Mouse (Mus musculus) frontal cortex, postnatal 10 days (tissue): ENCODE data around the gene Sgpp2.

Experiments used
- DNase-seq, 2 experiments: peaks; one replicate each; pipeline ENCODE4 v3.0.0; 2022; ENCODE audit warnings: low spot score in 2 of 2, mixed read lengths in 1 of 2

Sgpp2 gene

DNA sequence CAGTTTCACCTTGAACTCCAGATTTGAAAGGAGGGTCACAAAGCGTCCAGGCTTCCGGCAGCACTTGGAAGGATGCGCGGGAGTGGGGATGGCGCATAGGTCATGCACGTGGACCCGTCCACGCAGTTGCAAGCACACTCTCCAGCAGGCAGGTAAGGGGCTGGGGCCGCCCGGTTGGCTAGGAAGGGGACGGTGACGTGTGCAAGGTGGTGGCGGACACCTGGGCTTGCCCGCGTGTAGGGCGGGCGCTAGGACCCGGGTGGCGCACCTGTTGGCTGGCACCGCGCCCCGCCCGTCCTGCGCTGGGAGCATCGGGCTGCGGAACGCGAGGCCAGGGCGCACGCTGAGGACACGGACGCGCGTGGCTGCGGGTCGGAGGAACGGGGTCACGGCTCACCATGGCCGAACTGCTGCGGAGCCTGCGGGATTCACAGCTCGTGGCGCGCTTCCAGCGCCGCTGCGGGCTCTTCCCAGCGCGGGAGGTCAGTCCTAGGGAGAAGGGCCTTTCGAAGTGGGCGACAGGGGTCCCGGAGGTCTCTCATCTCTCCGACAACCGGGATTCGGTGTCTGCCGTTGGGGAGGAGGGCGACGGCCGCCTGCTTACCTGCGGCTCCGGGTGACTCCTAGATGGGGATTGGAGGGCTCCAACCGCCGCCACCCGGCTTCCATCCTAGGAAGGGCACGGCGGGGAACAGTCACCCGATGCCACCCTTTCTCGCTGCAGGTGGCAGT, at the start of gene Sgpp2:
TSS of gene Sgpp2 (plus strand) at position 325 of the 732 bp plus-strand sequence.
- peak in 1 of 2 experiments; percentile 13 for DNase-seq

- no peak for DNase-seq
These were observed 42.6 kb upstream of the Sgpp2 start for GRCm38 (mm10) chr1:78267519-78267918.

DNA sequence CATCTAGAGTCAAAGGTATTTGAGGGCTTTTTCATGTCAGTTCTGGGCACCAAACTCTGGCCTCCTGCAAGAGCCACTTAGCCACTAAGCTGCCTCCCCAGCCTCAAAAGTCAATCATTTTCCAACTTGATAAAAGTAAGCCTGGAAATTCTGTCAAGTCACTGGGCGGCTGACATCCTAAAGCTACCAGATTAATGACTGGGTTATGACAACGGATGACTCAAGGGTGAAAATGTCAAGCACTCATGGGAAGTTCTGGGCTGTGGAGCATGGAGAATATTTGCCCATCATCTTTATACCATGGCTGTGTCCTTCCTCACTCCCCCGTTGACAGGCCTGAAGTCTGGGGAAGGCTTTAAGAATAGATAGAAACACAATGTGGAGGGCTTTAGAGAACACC, 37.2 kb upstream of the Sgpp2 start:
- DNase-seq = no peak

GRCm38 (mm10) chr1:78279128-78279527, 31.0 kb upstream of the Sgpp2 start:
- DNase-seq = no peak

GRCm38 (mm10) chr1:78292397-78292796, 17.7 kb upstream of the Sgpp2 start:
- no peak for DNase-seq

- DNase-seq = no peak
These were observed 10.4 kb upstream of the Sgpp2 start for GRCm38 (mm10) chr1:78299670-78300225.

- no peak for DNase-seq
These were observed 1.5 kb upstream of the Sgpp2 start for GRCm38 (mm10) chr1:78308688-78309087.

- no peak for DNase-seq
These were observed 865 bp upstream of the Sgpp2 start for GRCm38 (mm10) chr1:78309280-78309679.

GRCm38 (mm10) chr1:78310861-78311341, 756 bp downstream of the Sgpp2 start:
- DNase-seq = peak in 1 of 2 experiments; percentile 13

DNA sequence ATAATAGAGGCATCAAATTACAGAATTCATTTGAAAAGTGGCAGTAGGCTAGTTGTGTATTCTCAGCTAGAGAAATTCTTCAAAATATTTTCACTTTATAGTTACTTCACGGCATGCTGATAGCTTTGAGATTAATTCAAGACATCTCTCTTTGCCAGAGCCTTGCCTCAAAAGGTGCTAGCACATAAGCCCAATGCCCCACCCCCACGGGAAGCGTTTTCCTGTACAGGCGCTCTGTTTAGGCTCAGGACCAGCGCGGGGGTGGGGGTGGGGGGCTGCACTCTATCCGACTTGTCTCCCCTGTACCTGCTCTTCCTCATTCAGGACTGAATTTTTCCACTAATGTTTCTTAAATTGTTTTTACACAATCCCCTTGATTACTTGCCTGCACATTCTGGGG, 1.3 kb downstream of the Sgpp2 start:
- no peak for DNase-seq

- DNase-seq = no peak
These were observed 2.8 kb downstream of the Sgpp2 start for GRCm38 (mm10) chr1:78312917-78313316.

DNA sequence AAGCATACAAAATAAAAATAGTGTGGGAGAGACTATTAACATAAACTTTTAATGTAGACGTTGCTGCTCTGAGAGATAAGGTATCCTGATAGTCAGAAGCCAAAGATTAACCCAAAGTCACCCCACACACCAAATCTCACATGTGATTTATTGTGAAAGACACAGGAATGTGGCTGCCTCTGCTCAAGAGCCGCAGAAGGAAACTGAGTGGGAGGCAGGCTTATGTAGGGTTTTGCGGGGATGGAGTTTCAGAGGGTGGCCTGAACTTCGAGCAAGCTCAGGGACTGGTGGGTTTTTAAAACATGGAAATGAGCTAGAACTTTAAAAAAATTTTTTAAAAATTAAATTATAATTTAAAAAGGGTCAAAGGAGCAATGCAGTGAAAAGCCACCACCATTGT, 3.8 kb downstream of the Sgpp2 start:
- no peak for DNase-seq

- no peak for DNase-seq
These were observed 8.1 kb downstream of the Sgpp2 start for GRCm38 (mm10) chr1:78318089-78318760.

GRCm38 (mm10) chr1:78320291-78320690, 10.1 kb downstream of the Sgpp2 start:
- no peak for DNase-seq

DNA sequence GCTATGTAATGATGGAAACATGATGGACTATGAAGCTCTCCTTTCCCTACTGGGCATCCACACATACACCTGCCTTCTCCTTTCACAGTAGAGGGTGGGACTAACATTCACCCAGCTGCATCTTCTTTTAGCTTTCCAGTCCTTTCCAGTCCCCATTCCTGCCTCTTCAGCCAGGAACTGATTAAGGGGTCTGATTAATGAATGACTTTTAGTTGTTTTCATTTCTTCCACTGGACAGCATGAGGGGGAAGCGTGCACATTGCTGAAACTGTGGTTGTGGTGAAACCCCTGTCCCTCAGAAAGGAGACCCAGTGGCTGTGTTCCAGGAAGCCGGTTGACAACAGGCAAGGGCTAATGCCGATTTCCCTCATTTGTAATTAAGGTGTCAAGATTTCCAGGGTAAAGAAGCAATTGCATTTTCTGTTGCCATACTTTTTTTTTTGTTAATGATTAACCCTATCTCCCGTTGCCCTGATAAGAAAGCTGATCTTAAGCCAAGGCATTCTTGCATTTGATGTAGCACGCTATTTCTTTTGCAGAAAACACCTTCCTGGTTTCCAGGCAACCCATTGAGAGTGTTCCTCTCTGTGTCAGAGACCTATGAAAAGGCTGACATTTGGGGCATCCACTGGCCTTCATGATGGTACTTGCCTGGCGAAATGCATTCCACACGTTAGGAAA, 12.1 kb downstream of the Sgpp2 start:
- no peak for DNase-seq

- no peak for DNase-seq
These were observed 12.7 kb downstream of the Sgpp2 start for GRCm38 (mm10) chr1:78322844-78323243.

GRCm38 (mm10) chr1:78324044-78324443, 13.9 kb downstream of the Sgpp2 start:
- no peak for DNase-seq

DNA sequence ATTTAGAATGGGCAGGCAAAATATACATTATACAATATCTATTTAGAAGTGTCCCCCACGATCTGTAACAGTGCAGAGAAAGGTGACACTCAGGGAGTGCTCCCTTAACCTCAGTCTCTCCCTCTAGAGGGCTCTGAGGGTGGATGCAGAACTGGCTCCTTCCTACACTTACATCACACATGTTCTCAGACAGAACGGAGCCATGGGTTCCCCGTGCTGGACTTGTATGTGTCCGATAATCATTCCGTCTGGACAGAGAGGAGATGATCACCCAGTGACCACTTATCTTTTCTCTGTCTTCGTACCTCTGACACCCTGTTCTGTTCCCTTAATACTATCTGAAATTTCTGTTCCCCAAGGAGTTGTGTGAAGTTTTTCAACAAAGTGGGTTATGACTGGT, 15.7 kb downstream of the Sgpp2 start:
- DNase-seq = no peak

DNA sequence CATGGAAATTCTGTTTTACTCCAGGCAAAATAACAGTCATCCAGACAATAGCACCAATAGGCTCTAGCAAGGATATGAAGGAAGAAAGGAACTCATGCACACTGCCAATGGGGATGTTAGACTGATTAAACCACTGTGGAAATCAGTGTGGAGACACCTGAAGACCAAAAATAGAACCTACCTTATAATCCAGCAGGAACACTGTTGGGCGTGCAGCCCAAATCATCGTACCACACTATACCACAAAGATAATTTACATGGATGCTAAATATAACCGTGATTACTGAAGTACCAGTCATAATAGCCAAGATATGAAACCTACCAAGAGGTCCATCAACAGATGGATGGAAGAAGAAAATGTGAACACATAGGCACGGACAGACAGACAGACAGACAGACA, 18.5 kb downstream of the Sgpp2 start:
- DNase-seq = no peak

DNA sequence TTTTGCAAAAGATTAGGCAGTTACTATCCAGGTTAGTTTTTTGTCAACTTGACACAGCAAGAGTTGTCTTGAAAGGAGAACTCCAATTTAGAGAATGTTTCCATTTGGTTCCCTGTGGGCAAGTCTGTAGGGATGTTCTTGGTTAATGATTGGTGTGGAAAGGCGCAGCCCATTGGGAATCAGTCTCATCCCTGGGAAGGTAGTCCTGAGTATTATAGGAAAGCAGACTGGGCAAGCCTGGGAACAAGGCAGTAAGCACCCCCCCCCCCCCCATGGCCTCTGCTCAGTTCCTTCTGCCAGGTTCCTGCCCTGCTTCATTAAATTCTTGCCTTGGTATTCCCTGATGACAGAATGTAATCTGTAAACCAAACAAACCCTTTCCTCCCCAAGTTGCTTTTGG, 19.7 kb downstream of the Sgpp2 start:
- DNase-seq = no peak

DNA sequence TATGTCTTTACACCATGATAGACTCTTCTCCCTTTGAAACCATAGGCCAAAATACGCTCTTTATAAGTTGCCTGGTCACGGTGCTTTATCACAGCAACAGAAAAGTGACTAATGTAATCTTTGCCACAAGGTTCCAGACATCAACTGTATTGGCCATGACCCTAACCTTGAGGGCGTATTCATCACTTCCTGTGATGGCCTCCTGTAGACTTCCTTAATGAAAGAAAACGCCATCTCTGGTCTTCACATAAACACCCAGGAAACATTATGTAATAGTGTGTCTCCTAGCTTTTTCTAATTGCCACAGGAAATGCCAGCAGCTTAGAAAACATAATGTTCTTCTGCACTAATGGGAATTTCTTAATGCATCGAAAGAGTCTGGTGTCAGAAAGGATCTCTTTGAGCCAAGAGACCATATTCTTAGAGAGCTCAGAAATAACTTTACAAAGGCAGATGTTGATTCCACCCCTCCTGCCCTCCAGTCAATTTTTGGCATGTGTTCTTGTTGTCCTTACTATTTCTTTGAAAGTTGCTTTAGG, 20.5 kb downstream of the Sgpp2 start:
- DNase-seq = no peak

GRCm38 (mm10) chr1:78337726-78338125, 27.6 kb downstream of the Sgpp2 start:
- DNase-seq = no peak
